Mouse (Mus musculus) urinary bladder, postnatal 14 days (tissue): ENCODE measurements at regions not wholly inside any gene's neighbourhood (a gene's known extent, or its start where the extent isn't known, plus 50 kb on each side); places are given as distances from the start of the nearest gene placed in this dataset.
A peak's percentile ranks its signal among the peaks of the same experiment; 100 is the strongest.

Experiments
- DNase-seq: peaks from one replicate; pipeline ENCODE4 v3.0.0; 2021; ENCODE audit warnings: low spot score

- no peak for DNase-seq
Measured at GRCm38 (mm10) chr5:100992365-100992764, 146.9 kb downstream of the Gpat3 start.

GRCm38 (mm10) chr5:100991626-100992025 lies 146.1 kb downstream of the Gpat3 start:
- DNase-seq = peak; percentile 29

GRCm38 (mm10) chr5:100982573-100982936 lies 137.0 kb downstream of the Gpat3 start:
- DNase-seq = no peak

DNA sequence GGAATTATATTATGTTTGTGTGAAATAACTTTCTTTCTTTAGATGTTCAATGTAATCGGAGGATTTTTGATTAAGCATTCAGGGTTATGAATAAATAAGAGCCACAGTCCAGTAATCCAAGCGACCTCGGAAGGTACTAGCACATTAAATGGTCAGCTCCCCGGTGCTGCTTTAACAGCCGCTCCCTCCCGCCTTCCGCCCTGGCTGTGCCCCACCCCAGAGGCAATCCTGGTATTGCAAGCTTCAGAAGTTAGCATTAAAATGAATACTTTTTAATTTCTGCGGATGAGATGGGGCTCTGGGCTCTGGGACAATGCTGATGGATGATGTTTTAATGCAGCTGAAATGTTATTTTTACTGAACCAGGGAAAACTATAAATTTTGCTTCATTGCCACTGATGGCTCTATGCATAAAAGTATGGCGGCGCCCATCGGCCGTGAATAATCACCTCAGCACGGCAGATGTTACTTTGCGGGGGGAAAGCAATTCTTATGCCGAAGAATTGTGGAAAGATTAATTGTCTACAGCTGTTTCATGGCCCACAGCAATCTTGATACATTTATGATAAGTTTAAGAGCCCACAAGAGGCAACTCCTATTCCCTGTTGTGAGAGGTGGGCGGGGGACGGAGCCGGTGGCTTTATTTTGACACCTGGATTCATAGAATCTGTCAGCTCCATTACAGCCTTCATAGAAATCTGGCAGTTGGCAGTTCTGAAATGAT lies 136.5 kb downstream of the Gpat3 start:
- DNase-seq = no peak

GRCm38 (mm10) chr5:100976736-100977135 lies 131.2 kb downstream of the Gpat3 start:
- no peak for DNase-seq

GRCm38 (mm10) chr5:100951210-100951609 lies 105.7 kb downstream of the Gpat3 start:
- no peak for DNase-seq
